Mouse (Mus musculus): ENCODE results near the gene Apobec3. TPM values are rescaled to one million over a fixed set of nuclear protein-coding genes. Genes with fewer than 3 reads are reported as not detected.
A peak's percentile ranks its signal among the peaks of the same experiment; 100 is the strongest.

Gene Apobec3
- 5.9 and 9.4 TPM in 2 replicates for polyA plus RNA-seq (2016; fragmentation: Nextera tagmentation; extraction: Ambion mirVana)

DNA sequence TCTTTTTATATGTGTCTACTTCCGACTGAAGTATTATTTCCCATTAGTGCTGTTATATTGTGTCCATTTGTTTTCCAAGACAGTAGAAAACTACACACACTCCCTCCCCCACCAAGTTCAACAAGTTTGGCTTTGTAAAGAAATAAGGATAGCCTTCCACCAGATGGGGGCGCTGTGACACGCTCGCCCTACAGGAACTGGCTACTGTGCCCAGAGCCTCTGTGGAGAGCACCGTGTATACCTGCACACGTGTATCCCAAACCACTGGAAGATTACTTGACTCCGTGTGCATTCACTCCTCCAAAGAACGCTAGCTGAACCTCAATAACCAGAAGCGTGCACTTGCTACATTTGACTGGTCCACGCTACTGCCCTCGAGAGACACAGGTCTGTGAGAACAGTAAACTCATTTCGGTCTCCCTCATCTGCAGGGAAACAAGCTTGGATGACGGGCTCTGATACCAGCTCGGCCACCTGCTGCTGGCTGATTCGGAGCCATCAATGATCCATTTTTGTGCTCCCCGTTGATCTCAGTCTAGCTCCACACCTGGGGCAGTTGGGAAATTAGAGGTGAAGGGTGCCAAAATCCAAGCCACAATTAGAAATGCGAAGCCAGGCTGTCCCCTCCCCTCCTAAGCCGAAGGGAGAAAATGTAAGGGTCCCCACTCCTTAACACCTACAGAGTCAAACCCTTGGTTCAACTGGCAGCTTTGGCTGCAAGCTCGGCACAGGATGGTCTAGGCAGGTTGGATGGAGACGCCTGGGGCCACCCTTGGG, at the start of gene Apobec3:
Gene Apobec3, plus strand, starts transcription at position 224 of the 777 bp plus-strand sequence.
- H3K27me3 ChIP-seq (ENCODE audit: low read depth, poor library complexity, severe bottlenecking), result peaks cover 49% of the 10 kb centered on the region
- WGBS, result 3% methylated on average over 20 of the region's 20 CpGs
- peak within 1 kb of the TSS; percentile 78 for H3K27ac ChIP-seq
- no peaks in the 10 kb centered on the region for H3K36me3 ChIP-seq
- DNase-seq (ENCODE audit: low spot score), result peak; percentile 70
- peaks cover 14% of the 10 kb centered on the region for H3K4me1 ChIP-seq
- H3K9me3 ChIP-seq (replicated peaks), result no peaks in the 10 kb centered on the region
- H3K4me3 ChIP-seq, result peak within 1 kb of the TSS; percentile 53

- H3K4me1 ChIP-seq, result peaks cover 21% of the 10 kb centered on the region
- no peaks in the 10 kb centered on the region for H3K9me3 ChIP-seq (replicated peaks)
- no peaks in the 10 kb centered on the region for H3K36me3 ChIP-seq
- no peak overlapping the region for H3K27ac ChIP-seq
- H3K27me3 ChIP-seq (ENCODE audit: low read depth, poor library complexity, severe bottlenecking), result 0 out of 2 replicates have a peak, but pooled peaks cover 7% of the 10 kb centered on the region
- 93% methylated on average over 3 of the region's 3 CpGs for WGBS
- no peak for DNase-seq (ENCODE audit: low spot score)
- no peak overlapping the region for H3K4me3 ChIP-seq
Measured at GRCm38 (mm10) chr15:79842985-79843384, 48.5 kb upstream of the Apobec3 start.

DNA sequence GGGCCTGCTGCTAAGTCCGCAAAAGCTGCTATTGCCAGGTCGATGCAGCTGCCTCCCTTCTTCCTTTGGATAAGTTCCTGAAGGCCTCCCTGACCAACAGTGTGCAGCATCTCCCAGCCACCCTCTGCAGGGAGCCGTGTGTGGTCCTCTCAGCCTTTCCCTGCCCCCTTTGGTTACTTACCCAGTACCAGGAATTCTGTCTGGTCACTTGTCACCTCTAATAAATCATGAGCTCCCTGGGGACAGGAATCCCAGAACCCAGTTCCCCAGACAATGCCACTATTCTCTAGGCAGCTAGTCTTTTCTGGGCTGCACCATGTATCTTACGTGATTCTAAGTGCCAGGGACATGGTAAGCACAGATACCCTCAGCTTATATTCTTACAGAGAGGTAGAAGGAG, 45.5 kb upstream of the Apobec3 start:
- no peak for DNase-seq (ENCODE audit: low spot score)
- 80% methylated on average over 4 of the region's 4 CpGs for WGBS
- Histone ChIP-seq H3K4me1 (peaks cover 27% of the 10 kb centered on the region), H3K36me3 (no peaks in the 10 kb centered on the region), H3K27ac (no peak overlapping the region), H3K9me3 (replicated peaks) (no peaks in the 10 kb centered on the region), H3K27me3 (ENCODE audit: low read depth, poor library complexity, severe bottlenecking) (peaks cover 12% of the 10 kb centered on the region; the same call in 1 of the 2 replicates), H3K4me3 (no peak overlapping the region)

GRCm38 (mm10) chr15:79847100-79847499, 44.4 kb upstream of the Apobec3 start:
- no peak for DNase-seq (ENCODE audit: low spot score)
- H3K4me1 ChIP-seq, result peaks cover 27% of the 10 kb centered on the region
- H3K4me3 ChIP-seq, result no peak overlapping the region
- H3K27me3 ChIP-seq (ENCODE audit: low read depth, poor library complexity, severe bottlenecking), result peaks cover 12% of the 10 kb centered on the region; the same call in 1 of the 2 replicates
- H3K36me3 ChIP-seq, result no peaks in the 10 kb centered on the region
- no peaks in the 10 kb centered on the region for H3K9me3 ChIP-seq (replicated peaks)
- 26% methylated on average over 5 of the region's 5 CpGs for WGBS
- H3K27ac ChIP-seq, result no peak overlapping the region

DNA sequence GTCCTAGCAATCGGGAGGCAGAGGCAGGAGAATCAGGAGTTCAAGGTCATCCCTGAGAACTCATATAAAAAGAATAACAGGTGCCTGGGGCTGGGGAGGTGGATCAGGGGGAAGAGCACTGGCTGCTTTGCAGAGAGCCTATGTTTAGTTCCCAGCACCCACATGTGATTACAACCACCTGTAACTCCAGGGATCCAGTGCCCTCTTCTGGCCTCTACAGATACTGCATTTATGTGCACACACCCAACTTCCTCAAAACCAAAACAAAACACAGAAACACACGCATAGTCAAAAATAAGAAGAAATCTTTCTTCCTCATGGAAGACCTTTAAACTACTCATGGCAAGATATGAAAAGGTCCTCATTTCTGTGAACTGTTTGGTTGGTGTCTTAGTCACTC, 41.3 kb upstream of the Apobec3 start:
- 94% methylated on average over 2 of the region's 2 CpGs for WGBS
- Histone ChIP-seq H3K27me3 (ENCODE audit: low read depth, poor library complexity, severe bottlenecking) (peaks cover 12% of the 10 kb centered on the region; the same call in 1 of the 2 replicates), H3K9me3 (replicated peaks) (no peaks in the 10 kb centered on the region), H3K27ac (no peak overlapping the region), H3K36me3 (no peaks in the 10 kb centered on the region), H3K4me3 (no peak overlapping the region), H3K4me1 (peaks cover 22% of the 10 kb centered on the region)
- no peak for DNase-seq (ENCODE audit: low spot score)

DNA sequence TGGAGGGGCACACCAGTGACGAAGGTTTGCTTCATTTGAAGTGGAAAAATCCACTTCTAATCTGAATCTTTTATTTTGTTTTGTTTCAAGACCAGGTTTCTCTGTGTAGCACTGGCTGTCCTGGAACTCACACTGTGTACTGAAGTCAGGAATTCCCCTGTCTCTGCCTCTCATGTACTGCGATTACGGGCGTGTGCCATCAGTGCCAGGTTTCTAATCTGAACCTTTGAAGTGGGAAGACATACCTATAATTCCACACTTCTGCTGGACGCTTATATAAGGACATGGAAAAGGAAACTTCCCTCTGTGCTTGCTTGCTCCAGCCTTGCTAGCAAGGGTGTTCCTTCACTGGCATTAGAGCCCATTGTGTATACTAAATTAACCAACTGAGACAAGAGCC, 32.5 kb upstream of the Apobec3 start:
- no peaks in the 10 kb centered on the region for H3K9me3 ChIP-seq (replicated peaks)
- H3K27me3 ChIP-seq (ENCODE audit: low read depth, poor library complexity, severe bottlenecking), result no peaks in the 10 kb centered on the region
- H3K36me3 ChIP-seq, result no peaks in the 10 kb centered on the region
- WGBS, result 87% methylated on average over 5 of the region's 5 CpGs
- no peak overlapping the region for H3K27ac ChIP-seq
- peaks cover 10% of the 10 kb centered on the region for H3K4me1 ChIP-seq
- no peak overlapping the region for H3K4me3 ChIP-seq
- DNase-seq (ENCODE audit: low spot score), result no peak

GRCm38 (mm10) chr15:79859821-79860220, 31.6 kb upstream of the Apobec3 start:
- 88% methylated on average over 9 of the region's 9 CpGs for WGBS
- Histone ChIP-seq H3K4me3 (no peak overlapping the region), H3K9me3 (replicated peaks) (no peaks in the 10 kb centered on the region), H3K27ac (no peak overlapping the region), H3K4me1 (peaks cover 15% of the 10 kb centered on the region), H3K27me3 (ENCODE audit: low read depth, poor library complexity, severe bottlenecking) (no peaks in the 10 kb centered on the region), H3K36me3 (no peaks in the 10 kb centered on the region)
- no peak for DNase-seq (ENCODE audit: low spot score)

GRCm38 (mm10) chr15:79867260-79868002, 24.0 kb upstream of the Apobec3 start:
- Histone ChIP-seq H3K4me3 (no peak overlapping the region), H3K27ac (no peak overlapping the region), H3K27me3 (ENCODE audit: low read depth, poor library complexity, severe bottlenecking) (no peaks in the 10 kb centered on the region), H3K9me3 (replicated peaks) (no peaks in the 10 kb centered on the region), H3K36me3 (no peaks in the 10 kb centered on the region), H3K4me1 (peaks cover 9% of the 10 kb centered on the region)
- WGBS, result 78% methylated on average over 3 of the region's 3 CpGs
- DNase-seq (ENCODE audit: low spot score), result no peak

DNA sequence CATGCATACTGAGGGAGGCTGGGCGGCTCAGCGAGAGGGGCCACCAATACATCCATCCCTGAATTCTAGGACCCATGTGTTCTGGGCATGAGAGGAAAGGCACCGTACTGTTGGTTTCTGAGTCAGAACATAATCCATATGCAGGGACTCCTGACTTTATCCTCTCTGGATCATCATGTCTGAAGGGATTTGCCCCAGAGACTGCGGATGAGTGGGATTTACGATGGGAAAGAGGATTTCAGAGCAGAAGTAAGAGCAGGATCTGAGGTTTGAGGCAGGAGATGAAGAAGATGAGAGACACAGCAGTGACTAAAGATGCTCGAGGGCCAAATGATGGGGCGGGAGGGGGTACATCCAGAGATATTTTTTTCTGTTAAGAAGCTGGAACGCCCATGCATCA, 17.9 kb upstream of the Apobec3 start:
- H3K36me3 ChIP-seq, result no peaks in the 10 kb centered on the region
- H3K9me3 ChIP-seq (replicated peaks), result no peaks in the 10 kb centered on the region
- DNase-seq (ENCODE audit: low spot score), result no peak
- no peaks in the 10 kb centered on the region for H3K4me1 ChIP-seq
- no peak overlapping the region for H3K27ac ChIP-seq
- H3K27me3 ChIP-seq (ENCODE audit: low read depth, poor library complexity, severe bottlenecking), result no peaks in the 10 kb centered on the region
- 87% methylated on average over 8 of the region's 8 CpGs for WGBS
- H3K4me3 ChIP-seq, result no peak overlapping the region

GRCm38 (mm10) chr15:79873995-79874394, 17.5 kb upstream of the Apobec3 start:
- no peaks in the 10 kb centered on the region for H3K27me3 ChIP-seq (ENCODE audit: low read depth, poor library complexity, severe bottlenecking)
- H3K4me3 ChIP-seq, result no peak overlapping the region
- no peak for DNase-seq (ENCODE audit: low spot score)
- H3K9me3 ChIP-seq (replicated peaks), result no peaks in the 10 kb centered on the region
- no peaks in the 10 kb centered on the region for H3K4me1 ChIP-seq
- no peak overlapping the region for H3K27ac ChIP-seq
- WGBS, result 72% methylated on average over 2 of the region's 2 CpGs
- no peaks in the 10 kb centered on the region for H3K36me3 ChIP-seq

DNA sequence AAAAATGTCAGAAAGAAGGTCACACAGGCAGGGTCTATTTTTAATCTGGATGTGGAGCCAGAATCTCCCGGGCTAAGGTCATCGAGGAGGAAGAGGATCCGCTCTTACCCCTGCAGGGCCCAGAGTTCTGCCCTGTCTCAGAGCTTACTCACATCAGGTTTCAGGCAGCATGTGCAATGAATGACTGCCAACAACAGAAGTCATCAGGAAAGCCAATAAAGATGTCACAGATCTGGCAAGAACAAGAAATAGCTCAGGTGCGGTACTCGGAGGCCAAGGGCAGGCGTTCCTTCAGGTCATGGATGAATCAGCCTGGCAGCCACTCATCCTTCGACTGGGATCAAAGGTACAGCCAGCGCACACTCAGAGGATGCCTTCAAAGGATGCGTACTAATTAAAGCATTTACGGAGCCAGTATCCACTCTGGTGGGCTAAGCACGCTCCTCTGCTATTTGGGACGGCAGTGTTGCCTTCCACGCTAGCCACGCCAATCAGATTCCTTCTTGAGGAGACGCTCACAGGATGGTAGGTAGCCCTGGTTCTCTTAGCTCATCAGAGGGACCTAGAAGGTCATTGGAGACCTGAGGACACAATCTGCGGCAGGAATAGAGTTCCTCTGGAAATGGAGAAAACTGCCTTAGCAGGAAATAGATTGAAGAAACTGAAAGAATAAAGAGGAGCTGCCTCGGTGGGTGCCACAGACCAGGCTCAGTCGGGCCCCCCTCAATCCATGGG, 16.0 kb upstream of the Apobec3 start:
- H3K27ac ChIP-seq, result no peak overlapping the region
- no peak overlapping the region for H3K4me3 ChIP-seq
- no peak for DNase-seq (ENCODE audit: low spot score)
- no peaks in the 10 kb centered on the region for H3K36me3 ChIP-seq
- WGBS, result 87% methylated on average over 18 of the region's 18 CpGs
- H3K4me1 ChIP-seq, result no peaks in the 10 kb centered on the region
- H3K27me3 ChIP-seq (ENCODE audit: low read depth, poor library complexity, severe bottlenecking), result 0 out of 2 replicates have a peak, but pooled peaks cover 1% of the 10 kb centered on the region
- H3K9me3 ChIP-seq (replicated peaks), result no peaks in the 10 kb centered on the region

- Histone ChIP-seq H3K4me3 (no peak overlapping the region), H3K27me3 (ENCODE audit: low read depth, poor library complexity, severe bottlenecking) (peaks cover 24% of the 10 kb centered on the region; the same call in 1 of the 2 replicates), H3K9me3 (replicated peaks) (no peaks in the 10 kb centered on the region), H3K36me3 (no peaks in the 10 kb centered on the region), H3K4me1 (peaks cover 10% of the 10 kb centered on the region), H3K27ac (no peak overlapping the region)
- WGBS, result 74% methylated on average over 6 of the region's 6 CpGs
- no peak for DNase-seq (ENCODE audit: low spot score)
Measured at GRCm38 (mm10) chr15:79878725-79879136, 12.7 kb upstream of the Apobec3 start.

All from limb, embryonic 10.5 days (tissue).